In the genomic region with DNA sequence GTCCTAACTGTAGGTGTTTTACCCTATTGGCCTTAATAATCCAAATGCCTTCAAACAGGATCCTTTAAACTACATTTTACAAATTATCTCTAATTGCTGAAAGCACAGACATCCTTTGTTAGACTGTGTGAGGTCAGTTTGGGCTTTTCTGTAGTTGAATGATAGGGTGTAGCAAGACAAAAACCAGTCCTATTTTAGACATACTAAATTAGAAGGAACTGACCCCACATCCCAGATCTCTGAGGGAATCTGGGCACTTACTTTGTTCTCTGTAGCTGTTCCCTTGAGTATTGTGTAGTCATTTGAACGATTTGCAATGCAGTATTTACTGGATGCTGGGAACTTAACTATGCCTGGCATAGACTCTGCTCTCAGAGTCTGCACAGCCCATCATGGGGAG, we compare ENCODE assay signal across 23 mouse cellular contexts. TPM values are rescaled to one million over a fixed set of nuclear protein-coding genes. Genes with fewer than 3 reads are reported as not detected.
"Had no signal": no experiment of that assay in that cellular context is flagged by ENCODE, and none has a peak within 500 bp of the region (broad histone marks: within the 10 kb centered on the region; RNA-seq: fewer than 3 reads in every experiment).

No protein-coding gene starts in this region.

- H3K27me3 ChIP-seq: midbrain, embryonic 12.5 days; midbrain, embryonic 15.5 days; neural tube, embryonic 12.5 days; stomach, embryonic 15.5 days had no signal

- H3K4me1 ChIP-seq: midbrain, embryonic 12.5 days; midbrain, embryonic 15.5 days; neural tube, embryonic 12.5 days; stomach, embryonic 15.5 days had no signal

- H3K9me3 ChIP-seq: midbrain, embryonic 10.5 days; midbrain, embryonic 12.5 days; midbrain, embryonic 15.5 days; neural tube, embryonic 12.5 days; stomach, embryonic 15.5 days had no signal

- H3K4me3 ChIP-seq: midbrain, embryonic 10.5 days; midbrain, embryonic 12.5 days; midbrain, embryonic 15.5 days; neural tube, embryonic 12.5 days; stomach, embryonic 15.5 days had no signal

- DNase-seq: lung, embryonic 14.5 days; lung, postnatal 10 days; lung, postnatal 4 days; right cerebral cortex, postnatal 14 days; thymus, adult 2 months; thymus, postnatal 25 days; thymus, postnatal 4 days had no signal

- H3K9ac ChIP-seq: lung, embryonic 14.5 days; midbrain, embryonic 12.5 days; midbrain, embryonic 15.5 days; neural tube, embryonic 12.5 days; stomach, embryonic 15.5 days had no signal

- H3K27ac ChIP-seq: midbrain, embryonic 10.5 days; midbrain, embryonic 12.5 days; midbrain, embryonic 15.5 days; neural tube, embryonic 12.5 days; stomach, embryonic 15.5 days; stomach, postnatal 0 days had no signal

- H3K36me3 ChIP-seq: midbrain, embryonic 10.5 days; midbrain, embryonic 12.5 days; midbrain, embryonic 15.5 days; neural tube, embryonic 12.5 days; stomach, embryonic 15.5 days had no signal

- ATAC-seq: midbrain, embryonic 15.5 days had no signal

- H3K4me2 ChIP-seq: lung, embryonic 14.5 days; midbrain, embryonic 12.5 days; midbrain, embryonic 15.5 days; neural tube, embryonic 12.5 days; stomach, embryonic 15.5 days had no signal

RNA-seq across cellular contexts. Expression of a gene that starts 26.9 kb away (rescaled TPM):
- total RNA-seq: megakaryocyte, adult 5-6 weeks; megakaryocyte-erythroid progenitor cell, adult 5-6 weeks; midbrain, postnatal 0 days; monocyte, adult 5-6 weeks; neutrophil, adult 5-6 weeks had no signal
- polyA plus RNA-seq: lung, embryonic 14.5 days; lung, embryonic 16.5 days; midbrain, embryonic 10.5 days; midbrain, embryonic 12.5 days; midbrain, embryonic 15.5 days; midbrain, postnatal 0 days; neural tube, embryonic 12.5 days; neural tube, embryonic 14.5 days; spleen, adult 2 months; stomach, embryonic 15.5 days; stomach, postnatal 0 days; testis, adult 2 months; thymus, adult 2 months; urinary bladder, adult 2 months had no signal
